Mouse (Mus musculus) midbrain, embryonic 11.5 days (tissue): Measurements from ENCODE around the gene Cfap65. TPM values are rescaled to one million over a fixed set of nuclear protein-coding genes. Genes with fewer than 3 reads are reported as not detected.

Source experiments
- ATAC-seq: fragments of 200-750 bp; cut with Nextera tagmentation; 2 replicates; pipeline ENCODE4 v1.8.0; 2017; ENCODE audit warnings: moderate TSS enrichment, moderate library complexity; ENCODE audit not compliant: low FRiP score
- DNase-seq: peaks from one replicate; pipeline ENCODE4 v3.0.0; 2015; ENCODE audit warnings: low spot score; ENCODE audit errors: missing footprints
- H3K27ac ChIP-seq: fragments of 300-500 bp; sonication (generic); 2 replicates; pipeline ENCODE4 v1.5.1; 2014; ENCODE audit warnings: low read depth, low read length
- H3K27me3 ChIP-seq: fragments of 300-500 bp; sonication (generic); 2 replicates; pipeline ENCODE4 v1.6.1; 2014; ENCODE audit warnings: mild to moderate bottlenecking, low read length, moderate library complexity, mixed read lengths; ENCODE audit not compliant: control insufficient read depth, insufficient read depth
- H3K36me3 ChIP-seq: fragments of 300-500 bp; sonication (generic); 2 replicates; pipeline ENCODE4 v1.6.1; 2014; ENCODE audit warnings: mild to moderate bottlenecking, low read length, moderate library complexity, mixed read lengths; ENCODE audit not compliant: control insufficient read depth, insufficient read depth
- H3K4me1 ChIP-seq: fragments of 300-500 bp; sonication (generic); 2 replicates; pipeline ENCODE4 v1.6.1; 2014; ENCODE audit warnings: low read length; ENCODE audit not compliant: control insufficient read depth, insufficient read depth
- H3K4me2 ChIP-seq: fragments of 300-500 bp; sonication (generic); 2 replicates; pipeline ENCODE4 v1.6.1; 2014; ENCODE audit warnings: mild to moderate bottlenecking, moderate library complexity
- H3K4me3 ChIP-seq: fragments of 300-500 bp; sonication (generic); 2 replicates; pipeline ENCODE4 v1.5.1; 2014; ENCODE audit warnings: low read depth, low read length
- H3K9ac ChIP-seq: fragments of 300-500 bp; sonication (generic); 2 replicates; pipeline ENCODE4 v1.6.1; 2014; ENCODE audit warnings: low read length
- H3K9me3 ChIP-seq: fragments of 300-500 bp; sonication (generic); 2 replicates; pipeline ENCODE4 v1.6.1; 2016; ENCODE audit warnings: low read length; ENCODE audit not compliant: control insufficient read depth
- WGBS: fragments of 180-500 bp; shearing (Covaris S2); extraction: QIAGEN DNeasy Blood & Tissue Kit; methylation state at CpG from one replicate; pipeline ENCODE4 v1.1.7; 2014; 5-methylcytosine and 5-hydroxymethylcytosine counted together
- polyA plus RNA-seq: library from polyadenylated mRNA; unstranded; fragments of >200 nt; fragmentation: Nextera tagmentation; extraction: Ambion mirVana; gene quantifications from 2 replicates; pipeline ENCODE4 v1.2.1, GENCODE M21; 2014

Cfap65 gene
- polyA plus RNA-seq, 1 experiment from 2014 or later: 0.04 TPM

DNA sequence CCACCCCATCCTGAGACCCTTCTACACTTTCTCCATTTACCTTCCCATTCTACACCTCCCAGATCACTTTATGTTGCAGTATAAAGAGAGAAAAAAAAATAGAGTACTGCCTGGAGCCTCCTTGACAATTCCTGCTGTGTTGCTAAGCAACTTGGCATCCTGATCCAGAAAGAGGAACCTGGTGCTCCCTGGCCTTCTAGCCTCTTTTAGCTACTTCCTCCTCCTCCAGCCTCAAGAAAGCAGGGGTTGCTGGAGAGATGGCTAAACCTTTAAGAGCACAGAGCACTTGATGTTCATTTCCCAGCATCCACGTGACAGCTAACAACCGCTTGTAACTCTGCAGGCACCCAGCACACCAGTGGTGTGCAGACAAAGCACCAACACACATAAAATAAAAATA lies 63.2 kb downstream of the Cfap65 start:
- Histone ChIP-seq H3K9ac (no peak overlapping the region), H3K4me1 (no peaks in the 10 kb centered on the region), H3K36me3 (no peaks in the 10 kb centered on the region), H3K4me3 (no peak overlapping the region), H3K4me2 (no peak overlapping the region), H3K27me3 (no peaks in the 10 kb centered on the region), H3K27ac (no peak overlapping the region), H3K9me3 (no peaks in the 10 kb centered on the region)
- WGBS: 67% methylated on average over 2 of the region's 2 CpGs
- no peak for DNase-seq
- no peak for ATAC-seq

DNA sequence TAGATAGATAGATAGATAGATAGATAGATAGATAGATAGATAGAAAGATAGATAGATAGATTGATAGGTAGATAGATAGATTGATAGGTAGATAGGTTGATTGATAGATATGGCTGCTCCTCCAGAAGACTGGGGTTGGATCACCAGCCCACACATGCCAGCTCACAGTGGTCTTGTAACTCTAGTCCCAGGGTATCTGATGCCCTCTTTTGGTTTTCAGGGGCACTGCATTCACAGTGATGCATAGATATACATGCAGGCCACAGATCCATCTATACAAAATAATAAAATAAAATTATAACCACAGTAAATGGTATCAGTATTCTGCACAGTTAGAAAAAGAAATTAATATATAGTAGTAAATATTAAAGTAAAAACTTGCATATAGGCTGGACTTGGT lies 73.6 kb downstream of the Cfap65 start:
- no peak overlapping the region for H3K4me3 ChIP-seq
- H3K9me3 ChIP-seq: no peaks in the 10 kb centered on the region
- peaks cover 17% of the 10 kb centered on the region for H3K4me1 ChIP-seq
- H3K9ac ChIP-seq: no peak overlapping the region
- ATAC-seq (no peak), DNase-seq (no peak)
- H3K4me2 ChIP-seq: no peak overlapping the region
- peaks cover 5% of the 10 kb centered on the region; the same call in 1 of the 2 replicates for H3K27me3 ChIP-seq
- no peak overlapping the region for H3K27ac ChIP-seq
- no peaks in the 10 kb centered on the region for H3K36me3 ChIP-seq

DNA sequence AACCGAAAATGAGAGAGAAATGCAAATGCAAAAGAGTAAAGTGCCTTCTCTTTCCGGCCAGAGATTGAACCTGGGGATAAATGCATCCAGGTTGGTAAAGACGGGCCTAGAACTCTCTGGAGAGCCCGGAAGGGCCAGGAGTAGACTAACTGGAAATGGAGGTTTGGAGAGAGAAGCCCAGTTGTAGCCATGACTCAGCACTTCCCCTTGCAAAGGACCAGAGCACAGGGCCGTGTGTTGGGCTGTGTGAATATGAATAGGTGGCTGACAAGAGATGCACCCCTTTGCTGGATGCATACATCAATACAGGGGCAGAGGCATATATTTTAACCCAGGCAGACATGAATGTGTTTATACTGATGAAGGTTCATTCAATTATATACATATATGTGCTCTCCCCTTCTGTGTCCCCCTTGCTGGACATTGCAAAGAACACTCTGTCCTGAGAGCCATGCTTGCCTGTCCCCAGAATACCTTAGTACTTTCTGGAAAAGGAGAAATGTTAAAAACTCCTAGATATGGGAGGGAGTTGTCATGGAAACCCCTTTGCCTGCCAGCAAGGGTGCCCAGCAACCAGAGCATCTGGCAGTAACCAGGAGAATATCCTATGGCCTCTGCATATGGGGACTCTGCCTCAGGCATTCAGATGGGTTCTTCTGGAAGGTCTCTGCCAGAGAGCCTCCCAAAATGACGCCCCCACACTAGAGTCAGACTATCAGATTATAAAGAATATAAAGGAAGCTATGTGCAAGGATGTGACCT lies 76.0 kb downstream of the Cfap65 start:
- Histone ChIP-seq H3K36me3 (no peaks in the 10 kb centered on the region), H3K4me1 (peaks cover 25% of the 10 kb centered on the region), H3K4me2 (peak overlapping the region; percentile 79; the same call in 1 of the 2 replicates), H3K9me3 (no peaks in the 10 kb centered on the region), H3K4me3 (no peak overlapping the region; the same call in 1 of the 2 replicates), H3K27ac (no peak overlapping the region), H3K27me3 (peaks cover 5% of the 10 kb centered on the region; the same call in 1 of the 2 replicates), H3K9ac (no peak overlapping the region)
- no peak for DNase-seq
- ATAC-seq: no peak
- 35% methylated on average over 6 of the region's 6 CpGs for WGBS

DNA sequence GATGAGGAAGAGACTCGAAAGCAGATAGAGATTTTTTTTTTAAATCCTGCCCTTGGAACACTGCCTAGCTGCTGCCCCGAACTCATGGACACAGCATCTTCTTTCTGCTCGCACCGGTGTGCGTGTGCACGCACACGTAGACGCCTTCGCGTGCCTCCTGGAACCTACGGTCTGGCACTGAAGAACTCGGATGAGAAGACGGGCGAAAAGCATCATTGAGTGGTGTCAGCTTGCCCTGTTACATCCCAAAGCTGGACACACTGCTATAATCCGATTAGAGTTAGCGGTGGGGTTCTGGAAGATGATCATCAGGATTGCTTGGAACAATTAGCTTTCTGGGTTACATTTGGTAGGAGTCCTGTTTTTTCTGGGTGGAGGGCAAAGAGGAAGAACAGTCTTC lies 76.6 kb downstream of the Cfap65 start:
- no peaks in the 10 kb centered on the region for H3K36me3 ChIP-seq
- H3K27me3 ChIP-seq: peaks cover 5% of the 10 kb centered on the region; the same call in 1 of the 2 replicates
- WGBS: 4% methylated on average over 16 of the region's 16 CpGs
- DNase-seq: no peak
- no peak for ATAC-seq
- peak overlapping the region; percentile 79 for H3K4me2 ChIP-seq
- H3K4me1 ChIP-seq: peaks cover 31% of the 10 kb centered on the region
- H3K9ac ChIP-seq: peak overlapping the region; percentile 57
- no peak overlapping the region for H3K27ac ChIP-seq
- peak overlapping the region; percentile 67 for H3K4me3 ChIP-seq
- no peaks in the 10 kb centered on the region for H3K9me3 ChIP-seq

DNA sequence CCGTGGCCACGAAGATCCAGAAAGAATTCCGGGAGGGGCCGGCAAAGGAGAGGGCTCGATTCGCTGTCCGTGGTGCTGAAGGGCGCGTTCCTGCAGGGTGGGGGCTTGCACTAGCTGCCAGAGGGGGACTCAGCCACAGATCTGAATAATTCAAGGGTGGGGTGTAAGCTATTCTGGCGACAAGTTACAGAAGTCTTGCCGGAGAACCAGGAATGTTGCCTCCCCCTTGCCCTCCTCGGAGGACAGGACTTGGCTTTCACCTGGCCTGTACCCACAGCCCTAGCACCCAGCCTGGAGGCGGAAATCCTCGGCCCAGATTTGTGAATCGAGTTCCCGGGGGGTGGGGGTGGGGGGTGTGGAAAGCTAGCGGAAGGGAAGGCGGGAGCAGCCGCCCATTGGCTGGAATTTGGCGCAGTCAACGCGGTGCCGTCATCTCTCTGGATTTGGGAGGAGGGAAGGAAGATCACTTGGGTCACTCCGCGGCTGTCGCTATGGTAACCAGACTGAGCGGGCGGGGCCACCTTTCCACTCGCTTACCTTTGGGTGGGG lies 77.2 kb downstream of the Cfap65 start:
- ATAC-seq (peak; percentile 57), DNase-seq (peak; percentile 97)
- no peaks in the 10 kb centered on the region for H3K9me3 ChIP-seq
- no peaks in the 10 kb centered on the region for H3K36me3 ChIP-seq
- peaks cover 5% of the 10 kb centered on the region; the same call in 1 of the 2 replicates for H3K27me3 ChIP-seq
- peak overlapping the region; percentile 40; the same call in 1 of the 2 replicates for H3K27ac ChIP-seq
- peaks cover 34% of the 10 kb centered on the region for H3K4me1 ChIP-seq
- WGBS: under 1% methylated on average over 29 of the region's 29 CpGs
- peak overlapping the region; percentile 79 for H3K4me2 ChIP-seq
- H3K9ac ChIP-seq: peak overlapping the region; percentile 57
- H3K4me3 ChIP-seq: peak overlapping the region; percentile 67

DNA sequence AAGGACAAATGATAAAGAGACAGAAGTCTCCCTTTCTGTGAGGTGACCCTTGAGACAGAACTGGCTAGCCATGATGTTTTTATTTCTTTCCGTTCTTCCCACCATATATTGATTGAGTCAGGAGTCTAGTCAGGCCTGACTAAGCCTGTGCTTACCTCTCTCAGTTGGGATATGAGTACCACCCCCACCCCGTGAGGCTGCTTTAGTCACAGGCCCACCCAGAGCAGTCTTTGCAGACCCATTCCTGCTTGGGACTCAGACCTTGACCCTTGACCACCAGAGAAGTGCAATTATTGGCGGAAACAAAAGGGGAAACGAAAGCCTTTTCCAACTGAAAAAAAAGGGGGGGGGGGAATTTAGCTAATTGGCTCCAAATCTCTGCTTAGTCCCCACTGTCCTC lies 77.7 kb downstream of the Cfap65 start:
- DNase-seq (peak; percentile 91), ATAC-seq (no peak)
- Histone ChIP-seq H3K9me3 (no peaks in the 10 kb centered on the region), H3K4me2 (peak overlapping the region; percentile 79), H3K4me1 (peaks cover 36% of the 10 kb centered on the region), H3K27ac (no peak overlapping the region), H3K4me3 (peak overlapping the region; percentile 67), H3K27me3 (peaks cover 5% of the 10 kb centered on the region; the same call in 1 of the 2 replicates), H3K36me3 (no peaks in the 10 kb centered on the region), H3K9ac (peak overlapping the region; percentile 57)
- 2% methylated on average over 4 of the region's 4 CpGs for WGBS

DNA sequence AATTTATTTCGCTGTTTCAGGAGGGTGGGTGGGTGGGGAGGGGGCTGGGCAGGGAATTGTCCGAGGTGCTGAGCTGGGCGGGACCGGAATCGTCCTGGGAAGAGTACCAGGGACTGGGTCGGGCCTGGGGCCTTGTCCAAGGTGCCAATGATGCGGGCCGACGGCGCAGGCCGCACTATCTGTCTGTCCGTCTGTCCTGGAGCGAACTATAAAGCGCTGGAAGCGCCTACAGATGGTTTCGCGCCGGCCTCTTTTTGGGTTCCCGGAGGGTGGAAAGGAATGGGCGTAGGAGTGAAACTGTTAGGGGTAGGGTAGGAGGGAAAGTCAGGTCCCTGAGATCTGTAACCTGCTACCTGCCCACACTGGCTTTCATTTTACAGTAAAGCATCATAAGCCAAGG lies 78.2 kb downstream of the Cfap65 start:
- Histone ChIP-seq H3K27ac (no peak overlapping the region), H3K36me3 (no peaks in the 10 kb centered on the region), H3K4me2 (peak overlapping the region; percentile 79), H3K9ac (peak overlapping the region; percentile 84), H3K9me3 (no peaks in the 10 kb centered on the region), H3K27me3 (peaks cover 5% of the 10 kb centered on the region; the same call in 1 of the 2 replicates), H3K4me1 (peaks cover 41% of the 10 kb centered on the region), H3K4me3 (peak overlapping the region; percentile 67)
- DNase-seq (no peak), ATAC-seq (no peak)
- WGBS: 2% methylated on average over 20 of the region's 20 CpGs

DNA sequence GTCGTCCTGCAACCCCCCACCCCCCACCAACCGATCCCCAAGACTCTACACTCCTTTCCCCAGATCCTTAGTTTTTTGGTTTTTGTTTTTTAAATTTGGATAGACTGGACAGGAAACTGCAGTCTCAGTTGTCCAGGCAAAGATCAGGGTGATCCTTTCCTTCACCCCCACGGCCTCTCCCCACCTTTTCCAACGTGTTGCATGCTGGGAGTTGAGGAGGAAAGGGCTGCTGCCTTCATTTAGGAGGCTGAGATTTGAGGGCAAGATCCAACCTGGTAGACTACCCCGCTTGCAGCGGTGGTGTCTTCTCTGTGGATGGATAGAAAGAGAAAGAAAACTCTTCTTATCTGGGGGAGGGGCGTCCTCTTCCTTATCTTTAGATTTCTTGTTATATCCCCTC lies 78.6 kb downstream of the Cfap65 start:
- Histone ChIP-seq H3K36me3 (no peaks in the 10 kb centered on the region), H3K4me1 (peaks cover 45% of the 10 kb centered on the region), H3K9ac (peak overlapping the region; percentile 84), H3K9me3 (no peaks in the 10 kb centered on the region), H3K27ac (no peak overlapping the region), H3K4me2 (peak overlapping the region; percentile 79), H3K27me3 (peaks cover 5% of the 10 kb centered on the region; the same call in 1 of the 2 replicates), H3K4me3 (peak overlapping the region; percentile 67)
- DNase-seq (peak; percentile 90), ATAC-seq (no peak)
- WGBS: 2% methylated on average over 7 of the region's 7 CpGs

DNA sequence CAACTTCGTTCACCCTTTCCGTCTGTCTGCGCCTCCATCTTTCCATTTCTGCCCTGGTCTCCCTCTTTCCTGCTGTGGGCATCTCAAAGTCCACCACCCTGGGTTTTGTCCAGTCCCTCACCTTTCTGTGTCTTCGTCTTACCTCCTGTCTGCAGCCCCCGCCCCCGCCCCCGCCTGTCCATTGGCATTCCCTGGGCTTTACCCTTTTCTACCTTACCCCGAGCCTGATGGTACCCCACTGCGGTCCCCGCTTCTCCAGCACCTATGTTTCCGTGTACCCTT lies 79.0 kb downstream of the Cfap65 start:
- DNase-seq (peak; percentile 91), ATAC-seq (no peak)
- H3K27ac ChIP-seq: no peak overlapping the region
- H3K4me2 ChIP-seq: peak overlapping the region; percentile 79
- peak overlapping the region; percentile 67 for H3K4me3 ChIP-seq
- H3K9me3 ChIP-seq: no peaks in the 10 kb centered on the region
- H3K36me3 ChIP-seq: no peaks in the 10 kb centered on the region
- H3K4me1 ChIP-seq: peaks cover 49% of the 10 kb centered on the region
- H3K27me3 ChIP-seq: peaks cover 5% of the 10 kb centered on the region; the same call in 1 of the 2 replicates
- WGBS: 2% methylated on average over 11 of the region's 11 CpGs
- H3K9ac ChIP-seq: peak overlapping the region; percentile 84
